Mouse (Mus musculus): ENCODE results near the gene Grxcr1. TPM values are rescaled to one million over a fixed set of nuclear protein-coding genes. Genes with fewer than 3 reads are reported as not detected.

Gene Grxcr1
- polyA plus RNA-seq, 1 experiment, result not detected

DNA sequence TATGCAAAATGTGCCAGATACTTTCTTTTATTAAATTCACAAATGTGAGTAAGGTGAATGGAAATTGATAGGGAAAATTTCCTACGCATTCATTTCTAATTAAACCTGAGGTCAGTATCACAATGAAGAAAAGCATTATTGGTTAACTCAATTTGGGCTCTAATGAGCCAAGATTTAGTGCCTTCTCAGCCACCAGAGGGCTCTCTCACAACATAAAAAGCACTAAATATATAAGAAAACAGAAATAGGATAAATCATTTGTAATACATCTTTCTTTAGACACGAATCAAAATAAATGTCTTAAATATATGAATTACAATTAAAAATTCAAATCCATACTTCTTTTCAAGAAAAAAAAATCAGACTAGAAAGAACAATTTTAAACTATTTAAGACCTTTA lies 89.2 kb downstream of the Grxcr1 start:
- no peak for TF ChIP-seq POLR2A (IDR thresholded peaks at IDR 0.05; ENCODE audit: low read depth, low read length)
- no peak for TF ChIP-seq CTCF (IDR thresholded peaks at IDR 0.05; ENCODE audit: extremely low read depth, insufficient read depth, insufficient read length, insufficient replicate concordance)
- H3K27ac ChIP-seq (ENCODE audit: insufficient read depth, low read length), result no peak overlapping the region
- no peak overlapping the region for H3K4me3 ChIP-seq (ENCODE audit: extremely low read depth, insufficient read depth, insufficient read length)
- 38% methylated on average over 2 of the region's 2 CpGs for WGBS
- no peaks in the 10 kb centered on the region for H3K4me1 ChIP-seq (ENCODE audit: control insufficient read depth, insufficient read depth, insufficient read length)
- H3K27me3 ChIP-seq (ENCODE audit: control insufficient read depth, insufficient read depth, low read length), result no peaks in the 10 kb centered on the region
- no peak for DNase-seq (ENCODE audit: low read depth in 1 of 2, low spot score in 2 of 2)
- H3K36me3 ChIP-seq (ENCODE audit: control insufficient read depth, insufficient read depth, low read length), result no peaks in the 10 kb centered on the region

DNA sequence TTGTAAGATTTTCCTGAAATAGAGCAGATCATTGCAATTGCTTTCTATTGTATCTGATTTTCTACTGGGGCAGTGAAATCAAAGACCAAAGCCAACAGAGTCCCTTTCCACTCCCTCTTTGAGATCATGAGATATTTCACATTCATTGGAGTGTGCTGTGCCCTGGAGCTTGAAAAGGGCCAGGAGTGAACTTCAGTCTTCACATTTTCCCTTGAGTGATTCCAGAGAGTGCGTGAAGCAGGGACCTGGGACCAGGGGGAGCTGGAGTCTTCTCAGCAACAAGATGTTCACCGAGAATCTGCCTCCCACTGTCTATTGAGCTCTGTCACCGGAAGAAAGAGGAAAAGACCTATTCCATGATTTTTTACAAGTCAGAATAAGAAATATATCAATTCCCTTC lies 91.2 kb downstream of the Grxcr1 start:
- Histone ChIP-seq H3K4me1 (ENCODE audit: control insufficient read depth, insufficient read depth, insufficient read length) (no peaks in the 10 kb centered on the region), H3K27me3 (ENCODE audit: control insufficient read depth, insufficient read depth, low read length) (no peaks in the 10 kb centered on the region), H3K36me3 (ENCODE audit: control insufficient read depth, insufficient read depth, low read length) (no peaks in the 10 kb centered on the region), H3K4me3 (ENCODE audit: extremely low read depth, insufficient read depth, insufficient read length) (no peak overlapping the region), H3K27ac (ENCODE audit: insufficient read depth, low read length) (no peak overlapping the region)
- no peak for TF ChIP-seq POLR2A (IDR thresholded peaks at IDR 0.05; ENCODE audit: low read depth, low read length)
- TF ChIP-seq CTCF (IDR thresholded peaks at IDR 0.05; ENCODE audit: extremely low read depth, insufficient read depth, insufficient read length, insufficient replicate concordance), result no peak
- WGBS, result 83% methylated on average over 3 of the region's 3 CpGs
- no peak for DNase-seq (ENCODE audit: low read depth in 1 of 2, low spot score in 2 of 2)

DNA sequence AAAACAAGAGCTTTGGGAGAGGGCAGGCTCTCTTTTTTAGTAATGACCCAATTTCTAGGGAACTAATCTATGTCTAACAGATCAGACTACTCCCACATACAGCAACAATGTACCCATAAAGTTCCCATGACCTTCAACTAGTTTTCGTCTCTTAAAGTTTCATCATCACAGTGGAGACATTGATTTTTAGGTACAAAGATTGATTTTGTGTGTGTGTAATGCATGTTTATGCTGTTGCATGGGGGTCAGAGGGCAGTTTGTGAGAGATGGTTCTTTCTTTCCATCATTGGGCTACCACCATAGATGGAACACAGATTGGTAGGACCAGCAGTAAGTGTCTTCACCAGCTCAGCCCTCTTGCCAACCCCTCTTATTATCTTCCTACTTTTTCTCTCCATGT lies 93.8 kb downstream of the Grxcr1 start:
- no peak for DNase-seq (ENCODE audit: low read depth in 1 of 2, low spot score in 2 of 2)
- Histone ChIP-seq H3K4me3 (ENCODE audit: extremely low read depth, insufficient read depth, insufficient read length) (no peak overlapping the region), H3K36me3 (ENCODE audit: control insufficient read depth, insufficient read depth, low read length) (no peaks in the 10 kb centered on the region), H3K4me1 (ENCODE audit: control insufficient read depth, insufficient read depth, insufficient read length) (no peaks in the 10 kb centered on the region), H3K27ac (ENCODE audit: insufficient read depth, low read length) (no peak overlapping the region), H3K27me3 (ENCODE audit: control insufficient read depth, insufficient read depth, low read length) (no peaks in the 10 kb centered on the region)
- no peak for TF ChIP-seq CTCF (IDR thresholded peaks at IDR 0.05; ENCODE audit: extremely low read depth, insufficient read depth, insufficient read length, insufficient replicate concordance)
- 89% methylated on average over 1 of the region's 1 CpGs for WGBS

DNA sequence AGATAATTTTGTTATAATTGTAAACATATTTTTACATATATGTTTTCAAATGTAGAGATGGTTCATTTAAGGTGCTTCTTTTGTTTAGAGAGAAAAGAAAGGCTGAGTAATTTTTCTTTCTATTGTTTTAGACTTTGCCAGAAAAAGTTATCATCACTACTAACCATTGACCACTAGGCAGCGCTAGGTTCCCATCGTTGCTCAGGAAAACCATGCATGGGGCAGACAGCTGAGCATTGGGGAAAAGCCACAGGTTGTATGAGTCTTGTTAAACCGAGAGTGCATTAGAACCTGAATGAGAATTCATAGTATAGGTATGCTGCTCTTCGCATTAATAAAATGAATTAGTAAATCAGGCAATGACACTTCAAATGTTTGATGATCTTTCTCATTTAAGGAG lies 96.8 kb downstream of the Grxcr1 start:
- TF ChIP-seq POLR2A (IDR thresholded peaks at IDR 0.05; ENCODE audit: low read depth, low read length) (no peak), CTCF (IDR thresholded peaks at IDR 0.05; ENCODE audit: extremely low read depth, insufficient read depth, insufficient read length, insufficient replicate concordance) (no peak)
- WGBS, result 11% methylated on average over 4 of the region's 4 CpGs
- no peak overlapping the region for H3K4me3 ChIP-seq (ENCODE audit: extremely low read depth, insufficient read depth, insufficient read length)
- no peak for DNase-seq (ENCODE audit: low read depth in 1 of 2, low spot score in 2 of 2)
- no peak overlapping the region for H3K27ac ChIP-seq (ENCODE audit: insufficient read depth, low read length)
- no peaks in the 10 kb centered on the region for H3K4me1 ChIP-seq (ENCODE audit: control insufficient read depth, insufficient read depth, insufficient read length)
- no peaks in the 10 kb centered on the region for H3K36me3 ChIP-seq (ENCODE audit: control insufficient read depth, insufficient read depth, low read length)
- H3K27me3 ChIP-seq (ENCODE audit: control insufficient read depth, insufficient read depth, low read length), result no peaks in the 10 kb centered on the region

DNA sequence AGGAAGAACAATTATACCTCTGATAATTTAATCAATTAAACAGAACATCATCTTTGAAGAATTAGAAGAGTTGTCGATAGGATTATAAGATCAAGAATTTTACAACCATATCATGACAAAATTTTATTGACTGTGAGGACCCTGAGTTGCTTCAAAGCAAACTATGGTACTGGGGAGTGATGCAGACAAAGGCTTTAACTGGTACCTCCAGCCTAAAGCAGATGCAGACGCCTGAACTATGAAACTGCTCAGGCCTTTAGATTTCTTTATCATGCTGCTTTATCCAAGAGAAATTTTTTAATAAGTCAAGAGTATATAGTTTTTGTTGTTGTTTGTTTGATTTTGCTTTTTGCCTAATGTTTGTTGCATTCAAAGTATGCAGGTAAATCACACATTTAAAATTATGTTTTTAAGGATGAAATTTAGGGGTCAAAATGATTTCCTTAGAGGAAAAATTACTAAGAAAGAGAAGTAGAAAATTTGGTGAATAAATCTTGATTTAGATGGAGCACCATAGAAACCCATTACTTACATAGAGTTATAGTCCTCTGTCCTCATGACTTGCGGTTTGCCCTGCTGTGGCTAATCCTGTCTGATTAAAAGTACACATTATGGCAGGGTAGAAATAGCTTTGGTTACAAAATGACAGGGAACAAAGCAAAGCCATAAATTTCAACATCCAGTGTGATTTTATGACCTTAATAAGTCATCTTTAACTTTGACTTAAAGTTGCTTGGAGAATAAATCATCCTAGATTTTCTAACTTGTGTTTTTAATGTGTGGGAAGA lies 97.4 kb downstream of the Grxcr1 start:
- WGBS, result 83% methylated on average over 3 of the region's 3 CpGs
- no peak overlapping the region for H3K27ac ChIP-seq (ENCODE audit: insufficient read depth, low read length)
- TF ChIP-seq CTCF (IDR thresholded peaks at IDR 0.05; ENCODE audit: extremely low read depth, insufficient read depth, insufficient read length, insufficient replicate concordance), result no peak
- no peak for TF ChIP-seq POLR2A (IDR thresholded peaks at IDR 0.05; ENCODE audit: low read depth, low read length)
- no peaks in the 10 kb centered on the region for H3K4me1 ChIP-seq (ENCODE audit: control insufficient read depth, insufficient read depth, insufficient read length)
- no peak overlapping the region for H3K4me3 ChIP-seq (ENCODE audit: extremely low read depth, insufficient read depth, insufficient read length)
- DNase-seq (ENCODE audit: low read depth in 1 of 2, low spot score in 2 of 2), result no peak
- H3K27me3 ChIP-seq (ENCODE audit: control insufficient read depth, insufficient read depth, low read length), result no peaks in the 10 kb centered on the region
- H3K36me3 ChIP-seq (ENCODE audit: control insufficient read depth, insufficient read depth, low read length), result no peaks in the 10 kb centered on the region

DNA sequence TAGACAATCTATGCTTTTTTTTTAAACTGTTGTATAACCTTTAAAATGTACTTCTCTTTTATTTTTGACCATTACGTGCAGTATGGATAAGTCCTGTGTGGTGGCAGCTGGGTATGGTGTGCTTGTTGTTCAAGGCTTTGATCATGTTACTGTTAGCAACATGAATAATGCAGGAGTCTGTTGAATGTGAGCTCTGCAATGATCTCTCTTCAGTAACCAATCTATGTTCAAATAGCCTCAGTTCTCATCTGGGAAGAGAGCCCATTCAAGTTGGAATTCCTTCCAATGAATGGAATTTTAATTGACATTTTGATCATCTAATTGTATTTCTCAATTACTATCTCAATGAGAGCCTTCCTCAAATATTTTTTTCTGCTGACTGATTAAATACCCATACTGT lies 115.2 kb downstream of the Grxcr1 start:
- Histone ChIP-seq H3K4me3 (ENCODE audit: extremely low read depth, insufficient read depth, insufficient read length) (no peak overlapping the region), H3K36me3 (ENCODE audit: control insufficient read depth, insufficient read depth, low read length) (no peaks in the 10 kb centered on the region), H3K27me3 (ENCODE audit: control insufficient read depth, insufficient read depth, low read length) (no peaks in the 10 kb centered on the region), H3K4me1 (ENCODE audit: control insufficient read depth, insufficient read depth, insufficient read length) (no peaks in the 10 kb centered on the region), H3K27ac (ENCODE audit: insufficient read depth, low read length) (no peak overlapping the region)
- WGBS, result 83% methylated on average over 1 of the region's 1 CpGs
- DNase-seq (ENCODE audit: low read depth in 1 of 2, low spot score in 2 of 2), result no peak
- TF ChIP-seq POLR2A (IDR thresholded peaks at IDR 0.05; ENCODE audit: low read depth, low read length), result no peak
- TF ChIP-seq CTCF (IDR thresholded peaks at IDR 0.05; ENCODE audit: extremely low read depth, insufficient read depth, insufficient read length, insufficient replicate concordance), result no peak

DNA sequence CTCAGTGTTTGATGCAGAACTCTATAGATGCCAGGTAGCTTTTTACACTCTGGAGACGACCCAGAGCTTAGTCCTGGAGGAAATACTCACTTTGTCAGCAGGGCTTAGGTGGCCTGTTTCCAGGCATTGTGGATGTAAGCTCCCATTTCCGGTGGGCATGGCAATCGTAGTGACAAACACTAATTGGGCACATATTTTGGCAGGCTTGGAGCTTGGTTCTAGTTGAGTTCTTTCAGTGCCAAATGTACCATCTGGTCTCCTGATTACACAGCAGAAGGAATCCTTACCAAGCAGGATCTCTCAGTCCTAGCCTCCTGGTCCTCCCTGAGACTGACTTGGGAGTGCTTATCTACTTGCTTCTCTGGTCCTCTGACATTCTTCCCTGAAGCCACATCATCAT lies 118.3 kb downstream of the Grxcr1 start:
- Histone ChIP-seq H3K27me3 (ENCODE audit: control insufficient read depth, insufficient read depth, low read length) (no peaks in the 10 kb centered on the region), H3K4me1 (ENCODE audit: control insufficient read depth, insufficient read depth, insufficient read length) (no peaks in the 10 kb centered on the region), H3K36me3 (ENCODE audit: control insufficient read depth, insufficient read depth, low read length) (no peaks in the 10 kb centered on the region), H3K27ac (ENCODE audit: insufficient read depth, low read length) (no peak overlapping the region), H3K4me3 (ENCODE audit: extremely low read depth, insufficient read depth, insufficient read length) (no peak overlapping the region)
- DNase-seq (ENCODE audit: low read depth in 1 of 2, low spot score in 2 of 2), result no peak
- WGBS, result 58% methylated on average over 3 of the region's 3 CpGs
- TF ChIP-seq POLR2A (IDR thresholded peaks at IDR 0.05; ENCODE audit: low read depth, low read length) (no peak), CTCF (IDR thresholded peaks at IDR 0.05; ENCODE audit: extremely low read depth, insufficient read depth, insufficient read length, insufficient replicate concordance) (no peak)
